Mouse (Mus musculus): ENCODE results near the gene Rchy1.

Gene Rchy1

DNA sequence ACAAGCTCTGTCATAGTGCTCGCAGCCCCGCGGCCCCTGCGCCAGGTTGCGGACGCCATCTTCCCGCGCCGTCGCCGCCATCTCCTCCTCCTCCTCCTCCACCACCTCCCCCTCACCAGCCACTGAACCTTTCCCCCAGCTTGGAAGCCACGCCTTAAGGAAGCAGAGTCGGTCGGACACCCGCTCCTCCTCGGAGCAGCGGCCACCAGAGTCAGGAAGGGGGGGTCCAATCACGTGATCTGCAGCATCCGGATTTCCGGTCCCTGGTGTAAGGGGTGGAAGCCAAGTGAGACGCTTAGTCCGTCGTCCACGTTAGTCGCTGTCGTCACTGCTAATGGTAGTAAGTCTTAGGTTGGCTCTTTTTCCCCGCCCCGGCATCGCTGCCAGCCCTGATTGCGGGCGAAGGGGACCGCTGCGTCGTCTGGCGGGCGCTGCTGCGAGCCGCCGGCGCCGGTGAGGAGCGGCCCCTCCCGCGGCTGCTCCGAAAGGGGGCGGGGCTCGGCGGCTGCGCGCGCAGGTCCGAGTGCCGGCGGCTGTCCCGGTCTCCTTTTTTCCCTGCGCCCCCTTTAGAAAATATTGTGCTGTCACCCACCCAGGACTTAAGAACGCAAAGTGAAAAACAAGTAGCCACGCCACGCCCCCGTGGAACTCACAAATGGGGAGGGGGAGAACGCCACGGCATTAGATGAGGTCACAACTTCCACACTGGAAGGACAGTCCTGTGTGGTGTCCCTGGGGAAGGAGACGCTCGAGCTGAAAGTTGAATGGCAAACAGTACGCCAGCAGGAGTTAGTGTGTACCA, at the start of gene Rchy1:
Gene Rchy1 (minus strand): TSS at position 430 of the 802 bp plus-strand sequence.
- in situ Hi-C loops (cut with MboI, MseI) = loop anchor here (10.0 to 25.0 kb wide), 3 partner anchors 542 to 1601 kb away; partner anchors contain the start of genes Ankrd17 (in 1 of the 2), Ccng2 (in 1 of the 2), Gm9958 (in 1 of the 2) and Scarb2 (in 1 of the 2)

DNA sequence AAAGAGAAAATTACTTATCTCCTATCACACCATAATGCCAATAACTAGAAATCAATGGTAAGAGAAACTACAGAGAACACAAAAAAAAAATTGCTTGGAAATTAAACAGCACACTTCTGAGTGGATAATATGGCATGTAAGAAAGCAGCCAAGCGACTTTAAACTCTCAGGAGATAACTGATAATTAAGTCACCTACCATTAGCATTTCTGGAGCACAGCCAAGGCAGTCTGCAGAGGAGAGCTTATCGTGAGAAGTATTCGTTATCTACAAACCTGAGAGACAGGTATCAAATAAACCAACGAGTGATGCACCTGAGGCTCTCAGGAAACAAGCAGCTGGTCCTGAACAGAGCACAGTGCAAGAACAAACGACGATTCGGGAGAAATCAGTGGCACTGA, 48.9 kb upstream of the Rchy1 start:
- in situ Hi-C loops (cut with MboI, MseI) = loop anchor here in 1 of 2 experiments (25.0 kb wide), 1 partner anchor 524 kb away; no protein-coding TSS in a partner anchor

DNA sequence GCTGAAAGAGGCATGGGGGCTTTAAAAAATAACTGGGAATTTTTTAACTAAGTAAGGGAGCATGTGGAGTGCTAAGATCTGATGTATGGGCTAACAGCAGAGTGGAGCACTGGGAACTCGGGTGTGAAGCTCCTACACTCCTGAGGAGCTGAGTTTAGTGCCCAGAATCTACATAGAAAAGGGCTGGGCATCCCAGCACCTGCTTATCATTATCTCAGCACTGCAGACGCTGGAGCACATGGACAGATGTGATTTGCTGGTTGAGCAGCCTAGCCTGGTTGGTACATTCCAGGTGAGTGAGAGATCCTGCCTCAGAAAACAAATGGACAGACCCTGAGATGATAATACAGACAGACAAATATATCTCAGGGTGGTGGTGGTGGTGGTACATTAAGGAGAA, 47.0 kb upstream of the Rchy1 start:
- in situ Hi-C loops (cut with MboI, MseI) = loop anchor here (10.0 to 25.0 kb wide), 2 partner anchors 105 to 523 kb away; no protein-coding TSS in a partner anchor

- in situ Hi-C loops (cut with MboI, MseI) = loop anchor here (10.0 to 25.0 kb wide), 2 partner anchors 98 to 516 kb away; no protein-coding TSS in a partner anchor
Observed at GRCm38 (mm10) chr5:92003011-92003410, 40.1 kb upstream of the Rchy1 start.

DNA sequence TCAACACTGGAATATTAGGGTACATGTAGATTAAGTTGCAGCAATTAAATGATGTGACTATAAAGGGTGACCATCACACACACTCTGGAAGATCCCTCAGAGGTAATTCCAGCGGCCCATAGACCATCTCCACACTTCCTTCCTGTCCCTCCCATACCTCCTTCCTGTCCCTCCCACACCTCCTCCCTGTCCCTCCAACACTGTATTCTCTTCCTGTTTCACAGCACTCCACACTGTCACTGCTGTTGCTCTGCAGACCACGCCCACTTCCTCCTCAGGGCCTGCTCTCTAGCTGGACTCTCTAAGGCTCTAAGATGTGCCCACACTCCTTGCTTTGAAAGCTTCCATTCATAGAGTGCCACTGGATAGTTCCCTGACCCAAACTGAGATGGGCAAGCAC, 37.9 kb upstream of the Rchy1 start:
- in situ Hi-C loops (cut with MboI, MseI) = loop anchor here (10.0 to 25.0 kb wide), 2 partner anchors 96 to 513 kb away; no protein-coding TSS in a partner anchor

DNA sequence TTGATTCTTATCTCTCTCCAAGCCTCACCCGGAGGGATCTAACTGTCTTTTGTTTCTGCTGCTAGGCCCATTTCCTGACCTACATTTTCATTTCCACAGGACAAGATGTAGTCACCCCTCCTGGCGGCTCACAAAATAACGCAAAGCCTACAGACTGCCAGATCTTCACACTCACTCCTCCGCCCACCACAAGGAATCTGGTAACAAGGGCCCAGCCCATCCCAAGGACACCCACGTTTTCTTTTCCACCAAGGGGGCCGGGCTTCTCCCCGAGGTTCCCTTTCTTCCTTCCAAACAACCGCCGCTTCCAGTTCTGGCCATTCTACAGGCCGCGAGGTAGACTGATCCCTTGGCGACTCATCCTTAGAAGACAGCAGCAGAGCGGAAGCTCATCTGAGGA, 31.7 kb upstream of the Rchy1 start:
- in situ Hi-C loops (cut with MboI, MseI) = loop anchor here in 1 of 2 experiments (25.0 kb wide), 1 partner anchor 1118 kb away; no protein-coding TSS in a partner anchor

DNA sequence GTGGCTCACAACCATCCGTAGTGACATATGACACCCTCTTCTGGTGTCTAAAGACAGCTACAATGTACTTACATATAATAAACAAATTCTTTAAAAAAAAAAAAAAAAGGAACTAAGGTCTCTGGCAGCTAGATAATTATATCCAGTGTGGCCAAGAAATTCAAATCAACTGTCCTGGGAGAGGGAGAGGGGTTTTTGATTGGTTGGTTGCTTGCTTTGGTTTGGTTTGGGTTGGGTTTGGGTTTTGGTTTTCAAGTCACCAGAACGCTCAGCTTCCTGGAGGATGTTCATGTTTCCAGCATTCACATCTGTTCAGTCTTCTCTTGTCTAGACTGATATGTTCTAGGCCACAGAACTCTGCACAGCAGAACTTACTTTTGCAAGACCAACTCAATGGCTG, 30.2 kb upstream of the Rchy1 start:
- in situ Hi-C loops (cut with MboI, MseI) = loop anchor here in 1 of 2 experiments (25.0 kb wide), 1 partner anchor 1119 kb away; no protein-coding TSS in a partner anchor

DNA sequence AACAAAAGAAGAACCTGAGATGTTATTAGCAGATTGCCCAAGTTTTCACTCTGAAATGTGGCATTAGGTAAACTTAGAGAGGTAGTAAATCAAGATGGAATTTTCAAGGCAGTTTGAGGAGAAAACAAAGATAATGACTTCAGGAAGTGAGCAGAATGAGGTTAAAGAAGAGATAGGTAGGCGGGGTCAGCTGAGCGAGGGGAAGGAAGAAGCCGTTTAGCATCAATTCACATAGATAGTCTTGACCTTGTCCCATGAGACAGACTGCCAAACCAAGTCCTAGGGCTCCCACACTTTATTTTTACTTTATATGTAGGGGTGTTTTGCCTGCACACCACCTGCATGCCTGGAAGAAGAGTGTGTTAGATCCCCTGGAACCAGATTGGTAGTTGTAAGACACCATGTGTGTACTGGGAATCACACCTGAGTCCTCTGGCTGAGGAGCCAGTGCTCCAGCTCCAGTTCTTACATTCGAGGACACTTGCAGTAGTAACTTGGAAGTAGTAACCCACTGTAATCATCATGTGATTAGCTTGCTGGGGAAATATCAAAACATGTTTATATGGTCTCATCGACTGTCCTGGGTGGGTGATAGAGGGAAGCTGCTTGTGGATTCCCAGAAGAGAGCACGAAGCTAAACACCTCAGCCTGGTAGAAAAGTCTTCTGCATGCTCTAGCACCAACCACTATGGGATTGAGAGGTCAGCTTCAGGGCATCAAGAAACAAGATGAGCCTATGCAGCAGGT, 28.5 kb upstream of the Rchy1 start:
- in situ Hi-C loops (cut with MboI, MseI) = loop anchor here in 1 of 2 experiments (25.0 kb wide), 1 partner anchor 1121 kb away; no protein-coding TSS in a partner anchor

- in situ Hi-C loops (cut with MboI, MseI) = loop anchor here in 1 of 2 experiments (25.0 kb wide), 1 partner anchor 1123 kb away; no protein-coding TSS in a partner anchor
Observed at GRCm38 (mm10) chr5:91989261-91989660, 26.4 kb upstream of the Rchy1 start.

DNA sequence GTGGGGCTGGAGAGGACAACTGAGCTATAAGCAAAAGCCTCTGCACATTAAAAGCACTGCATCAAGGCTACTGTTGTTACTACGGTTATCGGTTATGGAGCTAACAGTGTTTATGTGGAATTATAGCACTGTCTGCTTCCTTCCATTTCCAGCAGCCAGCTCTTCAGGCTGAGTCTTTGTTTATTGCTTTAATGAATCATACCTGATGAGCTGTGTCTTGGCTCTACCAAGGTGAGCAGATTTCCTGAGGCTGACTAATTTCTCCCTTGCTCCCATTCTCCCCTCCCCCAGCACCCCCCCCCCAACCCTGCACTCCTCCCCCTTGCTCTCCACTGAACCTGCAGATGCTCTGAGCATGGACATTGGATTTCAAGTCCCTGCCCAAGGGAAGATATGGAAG, 24.9 kb upstream of the Rchy1 start:
- in situ Hi-C loops (cut with MboI, MseI) = loop anchor here in 1 of 2 experiments (25.0 kb wide), 1 partner anchor 1125 kb away; no protein-coding TSS in a partner anchor

GRCm38 (mm10) chr5:91987236-91987635, 24.4 kb upstream of the Rchy1 start, which contains the start of gene Odaph:
Gene Odaph (plus strand): TSS chr5:91987475.
- in situ Hi-C loops (cut with MboI, MseI) = loop anchor here in 1 of 2 experiments (25.0 kb wide), 1 partner anchor 1125 kb away; no protein-coding TSS in a partner anchor

GRCm38 (mm10) chr5:91985721-91986120, 22.9 kb upstream of the Rchy1 start:
- in situ Hi-C loops (cut with MboI, MseI) = loop anchor here in 1 of 2 experiments (25.0 kb wide), 1 partner anchor 1127 kb away; no protein-coding TSS in a partner anchor

DNA sequence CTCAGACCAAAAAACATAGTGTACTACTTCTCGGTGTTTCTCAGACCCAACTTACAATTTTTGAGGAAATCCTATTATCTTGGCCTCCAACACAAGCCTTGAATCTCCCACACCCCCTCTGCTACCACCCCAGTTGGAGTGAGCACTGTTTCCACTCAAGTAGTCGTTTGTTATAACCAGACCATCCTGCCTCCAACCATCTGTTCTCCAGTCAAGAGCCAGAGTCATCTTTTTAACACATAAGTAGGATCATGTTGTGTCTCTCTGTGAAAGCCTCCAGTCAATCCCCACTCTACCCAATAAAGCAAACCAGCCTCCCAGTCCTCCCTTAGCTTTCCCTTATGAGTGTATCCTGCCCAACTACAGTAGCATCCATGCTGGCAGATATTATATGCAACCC, 20.6 kb upstream of the Rchy1 start:
- in situ Hi-C loops (cut with MboI, MseI) = loop anchor here in 1 of 2 experiments (25.0 kb wide), 1 partner anchor 1129 kb away; no protein-coding TSS in a partner anchor

- in situ Hi-C loops (cut with MboI, MseI) = loop anchor here in 1 of 2 experiments (25.0 kb wide), 1 partner anchor 1131 kb away; no protein-coding TSS in a partner anchor
Observed at GRCm38 (mm10) chr5:91981176-91981840, 18.4 kb upstream of the Rchy1 start.

DNA sequence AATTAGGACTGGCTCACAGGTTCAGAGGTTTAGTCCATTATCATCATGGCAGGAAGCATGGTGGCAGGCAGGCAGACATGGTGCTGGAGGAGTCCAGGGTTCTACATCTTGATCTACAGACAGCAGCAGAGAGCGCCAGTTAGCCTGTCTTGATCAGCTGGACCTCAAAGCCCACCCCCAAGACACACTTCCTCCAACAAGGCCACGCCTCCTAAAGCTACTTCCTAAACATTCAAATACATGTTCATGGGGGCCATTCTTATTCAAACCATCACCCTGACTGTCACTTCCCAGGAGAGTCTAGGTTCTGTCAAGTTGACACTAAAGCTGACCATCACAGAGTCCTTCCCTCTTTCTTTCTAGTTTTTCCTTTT, 14.5 kb upstream of the Rchy1 start:
- in situ Hi-C loops (cut with MboI, MseI) = loop anchor here in 1 of 2 experiments (25.0 kb wide), 1 partner anchor 1135 kb away; no protein-coding TSS in a partner anchor

GRCm38 (mm10) chr5:91976566-91977396, 13.9 kb upstream of the Rchy1 start:
- in situ Hi-C loops (cut with MboI, MseI) = loop anchor here in 1 of 2 experiments (25.0 kb wide), 1 partner anchor 1136 kb away; no protein-coding TSS in a partner anchor

- in situ Hi-C loops (cut with MboI, MseI) = loop anchor here in 1 of 2 experiments (25.0 kb wide), 1 partner anchor 1137 kb away; no protein-coding TSS in a partner anchor
Observed at GRCm38 (mm10) chr5:91975758-91976157, 12.9 kb upstream of the Rchy1 start.

DNA sequence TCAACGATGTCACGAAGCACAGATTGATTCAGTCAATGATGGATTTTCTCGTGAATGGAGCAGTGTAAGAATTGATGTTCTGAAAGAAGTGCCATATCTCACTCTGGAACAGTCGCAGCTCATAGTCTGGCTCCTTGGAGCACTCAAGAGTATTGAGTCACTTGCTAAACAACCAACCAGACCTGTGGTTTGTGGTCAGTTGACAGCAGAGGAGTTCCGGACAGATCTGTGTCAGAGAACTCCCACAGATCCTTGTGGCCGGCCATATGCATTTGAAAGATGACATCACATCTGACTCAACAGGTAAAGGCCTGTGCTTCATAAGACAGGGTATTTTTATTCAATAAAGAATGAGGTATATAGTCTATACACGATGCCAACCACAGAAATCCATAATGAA, 11.1 kb upstream of the Rchy1 start:
- in situ Hi-C loops (cut with MboI, MseI) = loop anchor here (25.0 kb wide), 2 partner anchors 1288 to 1612 kb away; partner anchors contain the start of genes Ankrd17 (in 1 of the 2), Ccng2 (in 1 of the 2) and Gm9958 (in 1 of the 2)

- in situ Hi-C loops (cut with MboI, MseI) = loop anchor here (25.0 kb wide), 2 partner anchors 1290 to 1610 kb away; partner anchors contain the start of genes Ankrd17 (in 1 of the 2), Ccng2 (in 1 of the 2) and Gm9958 (in 1 of the 2)
Observed at GRCm38 (mm10) chr5:91972046-91972445, 9.2 kb upstream of the Rchy1 start.

Measured in T-helper 17 cell (primary cell).